Mouse (Mus musculus): ENCODE measurements around the gene Osbpl10. TPM values are rescaled to one million over a fixed set of nuclear protein-coding genes. Genes with fewer than 3 reads are reported as not detected.
"Not testable (repeated sequence)": the region's sequence is repeated elsewhere in the genome, so short reads cannot be mapped to it uniquely, and the experiment has no call there.

Osbpl10 gene
- polyA plus RNA-seq, 1 experiment from 2014 or later: 1.6 TPM

- not testable (repeated sequence) for H3K4me1 ChIP-seq (ENCODE audit: control insufficient read depth, insufficient read depth, low read length); H3K27me3 ChIP-seq (ENCODE audit: control insufficient read depth, insufficient read depth, low read length); H3K9ac ChIP-seq (replicated peaks; ENCODE audit: low read depth, low read length); H3K36me3 ChIP-seq (ENCODE audit: control insufficient read depth, insufficient read depth, low read length); H3K4me3 ChIP-seq (ENCODE audit: low read depth, low read length); ATAC-seq (ENCODE audit: insufficient number of reproducible peaks, insufficient read depth, low FRiP score, low read depth); H3K27ac ChIP-seq (ENCODE audit: low read length); H3K9me3 ChIP-seq (ENCODE audit: control insufficient read depth, low read depth, low read length); H3K4me2 ChIP-seq (replicated peaks; ENCODE audit: low read depth, low read length)
- 80% methylated on average over 7 of the region's 7 CpGs for WGBS
Observed at GRCm38 (mm10) chr9:114966286-114966685, 12.1 kb upstream of the Osbpl10 start.

- Histone ChIP-seq H3K27me3 (ENCODE audit: control insufficient read depth, insufficient read depth, low read length) (no peaks in the 10 kb centered on the region), H3K27ac (ENCODE audit: low read length) (no peak overlapping the region), H3K9ac (replicated peaks; ENCODE audit: low read depth, low read length) (peak overlapping the region; percentile 71), H3K4me2 (replicated peaks; ENCODE audit: low read depth, low read length) (peak overlapping the region; percentile 86), H3K36me3 (ENCODE audit: control insufficient read depth, insufficient read depth, low read length) (no peaks in the 10 kb centered on the region), H3K4me1 (ENCODE audit: control insufficient read depth, insufficient read depth, low read length) (peaks cover 7% of the 10 kb centered on the region; the same call in 1 of the 2 replicates), H3K4me3 (ENCODE audit: low read depth, low read length) (peak overlapping the region; percentile 76), H3K9me3 (ENCODE audit: control insufficient read depth, low read depth, low read length) (no peaks in the 10 kb centered on the region)
- peak; percentile 71 for ATAC-seq (ENCODE audit: insufficient number of reproducible peaks, insufficient read depth, low FRiP score, low read depth)
- WGBS: 9% methylated on average over 31 of the region's 31 CpGs
Observed at GRCm38 (mm10) chr9:114977461-114978280, 698 bp upstream of the Osbpl10 start.

GRCm38 (mm10) chr9:114979969-114980368, 1.6 kb downstream of the Osbpl10 start:
- Histone ChIP-seq H3K4me3 (ENCODE audit: low read depth, low read length) (no peak overlapping the region), H3K36me3 (ENCODE audit: control insufficient read depth, insufficient read depth, low read length) (no peaks in the 10 kb centered on the region), H3K4me2 (replicated peaks; ENCODE audit: low read depth, low read length) (no peak overlapping the region), H3K9me3 (ENCODE audit: control insufficient read depth, low read depth, low read length) (no peaks in the 10 kb centered on the region), H3K9ac (replicated peaks; ENCODE audit: low read depth, low read length) (no peak overlapping the region), H3K27ac (ENCODE audit: low read length) (no peak overlapping the region), H3K27me3 (ENCODE audit: control insufficient read depth, insufficient read depth, low read length) (no peaks in the 10 kb centered on the region), H3K4me1 (ENCODE audit: control insufficient read depth, insufficient read depth, low read length) (peaks cover 7% of the 10 kb centered on the region; the same call in 1 of the 2 replicates)
- 50% methylated on average over 6 of the region's 6 CpGs for WGBS
- ATAC-seq (ENCODE audit: insufficient number of reproducible peaks, insufficient read depth, low FRiP score, low read depth): no peak

GRCm38 (mm10) chr9:114982689-114983360, 4.5 kb downstream of the Osbpl10 start, which contains the start of gene Rps27rt:
TSS of gene Rps27rt (minus strand) at chr9:114982739.
- no peaks in the 10 kb centered on the region for H3K36me3 ChIP-seq (ENCODE audit: control insufficient read depth, insufficient read depth, low read length)
- no peak within 1 kb of the TSS for H3K9ac ChIP-seq (replicated peaks; ENCODE audit: low read depth, low read length)
- no peaks in the 10 kb centered on the region for H3K27me3 ChIP-seq (ENCODE audit: control insufficient read depth, insufficient read depth, low read length)
- no peak within 1 kb of the TSS for H3K4me3 ChIP-seq (ENCODE audit: low read depth, low read length)
- no peak for ATAC-seq (ENCODE audit: insufficient number of reproducible peaks, insufficient read depth, low FRiP score, low read depth)
- WGBS: 92% methylated on average over 16 of the region's 16 CpGs
- H3K9me3 ChIP-seq (ENCODE audit: control insufficient read depth, low read depth, low read length): no peaks in the 10 kb centered on the region
- H3K27ac ChIP-seq (ENCODE audit: low read length): no peak within 1 kb of the TSS
- peaks cover 7% of the 10 kb centered on the region; the same call in 1 of the 2 replicates for H3K4me1 ChIP-seq (ENCODE audit: control insufficient read depth, insufficient read depth, low read length)
- no peak within 1 kb of the TSS for H3K4me2 ChIP-seq (replicated peaks; ENCODE audit: low read depth, low read length)

- Histone ChIP-seq H3K27ac (ENCODE audit: low read length) (no peak overlapping the region), H3K9ac (replicated peaks; ENCODE audit: low read depth, low read length) (no peak overlapping the region), H3K27me3 (ENCODE audit: control insufficient read depth, insufficient read depth, low read length) (no peaks in the 10 kb centered on the region), H3K9me3 (ENCODE audit: control insufficient read depth, low read depth, low read length) (no peaks in the 10 kb centered on the region), H3K36me3 (ENCODE audit: control insufficient read depth, insufficient read depth, low read length) (no peaks in the 10 kb centered on the region), H3K4me1 (ENCODE audit: control insufficient read depth, insufficient read depth, low read length) (no peaks in the 10 kb centered on the region), H3K4me3 (ENCODE audit: low read depth, low read length) (no peak overlapping the region), H3K4me2 (replicated peaks; ENCODE audit: low read depth, low read length) (no peak overlapping the region)
- no peak for ATAC-seq (ENCODE audit: insufficient number of reproducible peaks, insufficient read depth, low FRiP score, low read depth)
- WGBS: 91% methylated on average over 5 of the region's 5 CpGs
Observed at GRCm38 (mm10) chr9:114985741-114986140, 7.4 kb downstream of the Osbpl10 start.

GRCm38 (mm10) chr9:114986361-114986760, 8.0 kb downstream of the Osbpl10 start:
- no peak overlapping the region for H3K4me2 ChIP-seq (replicated peaks; ENCODE audit: low read depth, low read length)
- no peaks in the 10 kb centered on the region for H3K36me3 ChIP-seq (ENCODE audit: control insufficient read depth, insufficient read depth, low read length)
- ATAC-seq (ENCODE audit: insufficient number of reproducible peaks, insufficient read depth, low FRiP score, low read depth): no peak
- H3K27ac ChIP-seq (ENCODE audit: low read length): no peak overlapping the region
- 93% methylated on average over 5 of the region's 5 CpGs for WGBS
- H3K4me3 ChIP-seq (ENCODE audit: low read depth, low read length): no peak overlapping the region
- H3K4me1 ChIP-seq (ENCODE audit: control insufficient read depth, insufficient read depth, low read length): no peaks in the 10 kb centered on the region
- no peak overlapping the region for H3K9ac ChIP-seq (replicated peaks; ENCODE audit: low read depth, low read length)
- H3K27me3 ChIP-seq (ENCODE audit: control insufficient read depth, insufficient read depth, low read length): no peaks in the 10 kb centered on the region
- H3K9me3 ChIP-seq (ENCODE audit: control insufficient read depth, low read depth, low read length): no peaks in the 10 kb centered on the region

GRCm38 (mm10) chr9:114988029-114988428, 9.7 kb downstream of the Osbpl10 start:
- Histone ChIP-seq H3K27me3 (ENCODE audit: control insufficient read depth, insufficient read depth, low read length) (no peaks in the 10 kb centered on the region), H3K27ac (ENCODE audit: low read length) (no peak overlapping the region), H3K9ac (replicated peaks; ENCODE audit: low read depth, low read length) (no peak overlapping the region), H3K4me1 (ENCODE audit: control insufficient read depth, insufficient read depth, low read length) (no peaks in the 10 kb centered on the region), H3K4me3 (ENCODE audit: low read depth, low read length) (no peak overlapping the region), H3K9me3 (ENCODE audit: control insufficient read depth, low read depth, low read length) (0 out of 2 replicates have a peak, but pooled peaks cover 2% of the 10 kb centered on the region), H3K4me2 (replicated peaks; ENCODE audit: low read depth, low read length) (no peak overlapping the region), H3K36me3 (ENCODE audit: control insufficient read depth, insufficient read depth, low read length) (no peaks in the 10 kb centered on the region)
- WGBS: 89% methylated on average over 3 of the region's 3 CpGs
- no peak for ATAC-seq (ENCODE audit: insufficient number of reproducible peaks, insufficient read depth, low FRiP score, low read depth)

GRCm38 (mm10) chr9:114988610-114989327, 10.4 kb downstream of the Osbpl10 start:
- no peak for ATAC-seq (ENCODE audit: insufficient number of reproducible peaks, insufficient read depth, low FRiP score, low read depth)
- Histone ChIP-seq H3K27ac (ENCODE audit: low read length) (no peak overlapping the region), H3K4me1 (ENCODE audit: control insufficient read depth, insufficient read depth, low read length) (no peaks in the 10 kb centered on the region), H3K4me3 (ENCODE audit: low read depth, low read length) (no peak overlapping the region), H3K4me2 (replicated peaks; ENCODE audit: low read depth, low read length) (no peak overlapping the region), H3K27me3 (ENCODE audit: control insufficient read depth, insufficient read depth, low read length) (no peaks in the 10 kb centered on the region), H3K36me3 (ENCODE audit: control insufficient read depth, insufficient read depth, low read length) (no peaks in the 10 kb centered on the region), H3K9ac (replicated peaks; ENCODE audit: low read depth, low read length) (no peak overlapping the region), H3K9me3 (ENCODE audit: control insufficient read depth, low read depth, low read length) (0 out of 2 replicates have a peak, but pooled peaks cover 3% of the 10 kb centered on the region)
- WGBS: 66% methylated on average over 6 of the region's 6 CpGs

All from stomach, embryonic 14.5 days (tissue).